Mouse (Mus musculus): ENCODE data around the gene BC067074.

DNA sequence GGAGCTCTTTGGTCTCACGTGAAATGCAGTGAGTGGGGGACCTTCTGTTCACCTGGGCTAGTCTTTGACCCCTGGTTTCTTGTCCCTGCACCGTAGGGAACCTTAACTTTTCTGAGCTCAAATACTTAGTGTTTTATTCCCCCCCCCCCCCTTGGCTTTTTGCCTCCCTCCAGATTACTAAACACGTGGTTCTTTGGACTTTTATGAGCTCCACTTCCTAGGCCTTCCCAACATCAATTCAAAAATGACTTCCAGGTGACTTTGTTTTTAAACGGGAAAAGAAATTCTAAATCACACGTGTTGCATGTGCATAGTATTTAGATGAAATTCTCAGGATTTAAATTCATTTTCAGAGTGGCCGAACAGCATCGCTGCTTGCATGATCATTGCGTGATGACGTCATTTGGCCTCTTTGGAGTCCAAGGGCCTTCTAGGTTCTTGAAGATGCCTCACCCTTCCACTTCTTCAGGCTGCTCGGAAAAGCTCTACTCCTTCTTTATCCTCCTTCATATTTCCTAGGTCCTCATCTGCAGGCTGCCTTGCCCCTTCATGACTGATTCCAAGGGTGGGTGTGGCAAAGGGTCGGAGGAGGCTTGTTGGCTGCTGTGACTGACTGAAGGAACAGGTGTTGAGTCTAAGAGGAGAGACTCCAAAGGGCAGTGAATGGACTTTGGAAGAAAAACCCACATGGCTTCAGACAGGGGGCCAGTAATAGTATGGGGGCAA, 911 bp downstream of the BC067074 start:
- TF ChIP-seq MYOD1 (IDR thresholded peaks at IDR 0.05; ENCODE audit: control insufficient read depth in 1 of 3, insufficient read length in 2 of 3, low read depth in 2 of 3) (peak in 2 of 3 experiments; percentile 70 to 83), MAX (IDR thresholded peaks at IDR 0.05; ENCODE audit: low read depth) (no peak), CEBPB (IDR thresholded peaks at IDR 0.05; ENCODE audit: insufficient read depth, poor library complexity, severe bottlenecking) (no peak), POLR2A (IDR thresholded peaks at IDR 0.05; ENCODE audit: insufficient read length, low read depth) (no peak), TCF12 (IDR thresholded peaks at IDR 0.05; ENCODE audit: insufficient read depth, poor library complexity, severe bottlenecking) (no peak), POLR2AphosphoS2 (IDR thresholded peaks at IDR 0.05; ENCODE audit: insufficient read length, low read depth) (no peak), E2F4 (IDR thresholded peaks at IDR 0.05; ENCODE audit: insufficient read depth) (no peak), MYOG (IDR thresholded peaks at IDR 0.05; ENCODE audit: control insufficient read depth in 1 of 3, insufficient read depth in 1 of 3, insufficient read length in 2 of 3, low read depth in 2 of 3) (peak in 1 of 3 experiments; percentile 41), USF1 (IDR thresholded peaks at IDR 0.05; ENCODE audit: low read depth) (no peak), SRF (IDR thresholded peaks at IDR 0.05; ENCODE audit: control insufficient read depth, insufficient read length, low read depth) (no peak), TCF3 (IDR thresholded peaks at IDR 0.05; ENCODE audit: insufficient read length, low read depth) (no peak)

Data from myocyte (in vitro differentiated cells).